Mouse (Mus musculus) kidney, postnatal 14 days (tissue): ENCODE results near the gene Rara.

Experiments used
- DNase-seq: peaks from one replicate; pipeline ENCODE4 v3.0.0; 2022; ENCODE audit warnings: mixed read lengths

Rara gene

DNA sequence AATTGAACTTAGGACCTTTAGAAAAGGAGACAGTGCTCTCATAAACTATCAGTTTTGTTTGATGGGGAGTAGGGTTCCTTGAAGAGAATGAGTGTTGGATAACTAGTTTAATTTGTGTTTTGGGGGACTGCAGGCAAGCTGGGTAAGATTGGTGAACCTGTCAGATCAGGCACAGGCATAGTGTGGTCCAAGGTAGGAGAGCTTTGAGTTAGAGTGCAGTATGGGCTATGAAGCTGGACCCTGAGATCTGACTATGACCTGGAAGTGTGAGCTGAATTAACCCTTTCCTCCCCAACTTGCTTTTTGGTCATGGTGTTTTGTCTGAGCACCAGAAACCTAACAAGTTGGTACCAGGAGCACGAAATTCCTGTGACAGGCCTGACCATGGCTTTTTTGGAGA, 86.2 kb downstream of the Rara start:
- DNase-seq = no peak

DNA sequence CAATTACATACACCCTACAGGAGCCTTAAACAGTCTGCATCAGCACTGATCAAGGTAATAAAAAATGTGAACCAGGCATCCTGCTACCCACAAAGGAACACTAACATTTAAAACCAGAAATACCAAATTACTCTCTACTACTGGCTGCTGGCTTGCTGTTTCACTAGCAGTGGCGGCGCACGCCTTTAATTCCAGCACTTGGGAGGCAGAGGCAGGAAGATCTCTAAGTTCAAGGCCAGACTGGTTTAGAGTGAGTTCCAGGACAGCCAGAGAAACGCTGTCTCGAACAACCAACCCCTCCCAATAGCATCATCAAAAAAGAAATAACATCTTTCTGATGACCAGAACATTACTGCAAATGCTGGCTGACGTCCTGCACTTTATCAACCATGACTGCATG, 92.2 kb downstream of the Rara start:
- no peak for DNase-seq

DNA sequence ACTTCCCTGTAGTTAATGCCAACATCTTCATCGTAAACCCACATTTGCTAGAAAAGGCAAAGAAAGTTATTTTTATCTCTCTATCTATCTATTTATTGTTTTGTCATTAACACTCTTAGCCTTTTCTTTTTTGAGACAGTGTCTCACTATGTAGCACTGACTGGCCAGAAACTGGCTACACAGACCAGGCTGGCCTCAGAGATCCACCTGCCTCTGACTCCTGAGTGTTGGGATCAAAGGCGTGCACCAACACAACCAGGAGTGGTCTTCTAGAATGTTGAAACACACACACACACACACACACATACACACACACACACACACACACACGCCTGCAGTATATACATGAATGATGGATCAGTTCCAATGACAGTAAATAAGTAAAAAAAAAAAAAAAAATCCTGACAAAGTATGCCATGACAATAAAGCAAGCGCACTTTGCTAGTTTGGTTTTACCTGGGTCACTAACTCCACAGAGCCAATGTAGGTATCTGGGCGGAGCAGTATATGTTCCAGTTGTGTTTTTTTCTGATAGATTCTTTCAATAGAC, 94.8 kb downstream of the Rara start:
- no peak for DNase-seq

DNA sequence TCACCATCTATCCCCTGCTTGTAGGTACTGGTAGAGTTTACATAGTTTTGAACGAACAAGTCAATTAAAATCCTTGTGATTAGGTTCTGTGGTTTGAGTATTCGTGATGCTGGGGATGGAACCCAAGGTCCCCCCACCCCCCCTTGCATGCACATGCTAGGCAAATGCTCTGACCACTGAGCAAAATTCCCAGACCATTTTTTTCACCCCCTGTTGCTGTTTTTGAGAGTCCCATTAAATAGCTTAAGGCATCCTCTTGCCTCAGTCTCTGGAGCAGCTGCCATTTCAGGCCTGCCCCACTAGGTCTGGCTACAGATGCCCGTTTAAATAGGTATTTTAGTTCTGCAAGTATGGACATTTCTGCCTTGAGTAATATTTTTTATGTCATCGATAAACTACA, 95.5 kb downstream of the Rara start:
- DNase-seq = no peak

DNA sequence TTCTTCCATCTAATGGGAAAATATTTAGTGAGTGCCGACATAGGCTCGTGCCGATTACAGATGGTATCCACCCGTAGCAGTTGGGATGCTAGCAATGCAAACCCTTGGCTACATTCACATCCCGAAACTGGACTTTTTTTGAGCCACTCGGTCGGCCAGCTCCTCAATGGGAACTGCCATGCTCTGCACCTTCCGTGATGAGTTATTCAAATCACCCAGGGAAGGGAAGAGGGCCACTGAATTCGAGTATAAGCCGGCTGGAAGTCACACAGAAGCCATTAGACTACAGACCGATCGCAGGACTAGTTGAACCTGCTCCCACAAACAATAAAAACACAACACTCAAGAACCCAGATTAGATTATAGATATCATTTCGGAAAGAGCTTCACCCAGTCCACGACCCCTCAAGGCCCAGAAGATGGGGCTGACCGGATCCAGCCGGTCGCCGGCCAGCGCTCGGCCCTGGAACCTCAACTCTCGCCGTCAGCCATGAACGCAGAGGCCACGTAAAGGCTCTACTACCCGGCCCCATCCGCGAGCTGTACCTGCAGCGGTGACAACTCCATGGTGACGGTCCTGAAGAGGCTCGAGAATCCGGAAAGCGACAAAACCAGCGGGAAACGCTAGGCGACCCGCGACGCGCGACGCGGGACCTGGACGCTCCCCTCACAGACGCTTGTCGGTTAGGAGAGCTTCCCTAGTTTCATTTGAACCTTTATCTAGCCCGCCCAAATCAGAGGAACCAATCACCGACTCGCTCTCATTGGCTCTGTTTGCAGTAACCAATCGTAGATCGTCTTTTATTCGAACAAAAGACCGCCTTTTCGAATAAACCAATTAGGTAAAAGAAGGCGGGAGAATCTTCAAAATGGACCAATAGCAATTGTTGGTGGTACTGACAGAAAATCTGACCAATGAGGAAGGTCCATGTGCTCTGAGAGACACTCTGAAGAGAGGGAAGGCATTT, 96.2 kb downstream of the Rara start, which contains the start of gene Top2a:
TSS of gene Top2a (minus strand) at position 690 of the 968 bp plus-strand sequence.
- DNase-seq = peak; percentile 96
